Mouse (Mus musculus): ENCODE data around the gene Zfp383. TPM values are rescaled to one million over a fixed set of nuclear protein-coding genes. Genes with fewer than 3 reads are reported as not detected.

Zfp383 gene
- 1.1 and 1.2 TPM in 2 replicates for polyA plus RNA-seq (2021; fragmentation: Nextera tagmentation)
- long read RNA-seq, experiment 1, partial matches to known transcripts = 0 of 1 reads
- long read RNA-seq, experiment 1, other reads (novel, unspliced or antisense) = 0 of 1 reads
- long read RNA-seq, experiment 2, partial matches to known transcripts = 0 of 9 reads
- long read RNA-seq, experiment 2, other reads (novel, unspliced or antisense) = 3 of 9 reads

DNA sequence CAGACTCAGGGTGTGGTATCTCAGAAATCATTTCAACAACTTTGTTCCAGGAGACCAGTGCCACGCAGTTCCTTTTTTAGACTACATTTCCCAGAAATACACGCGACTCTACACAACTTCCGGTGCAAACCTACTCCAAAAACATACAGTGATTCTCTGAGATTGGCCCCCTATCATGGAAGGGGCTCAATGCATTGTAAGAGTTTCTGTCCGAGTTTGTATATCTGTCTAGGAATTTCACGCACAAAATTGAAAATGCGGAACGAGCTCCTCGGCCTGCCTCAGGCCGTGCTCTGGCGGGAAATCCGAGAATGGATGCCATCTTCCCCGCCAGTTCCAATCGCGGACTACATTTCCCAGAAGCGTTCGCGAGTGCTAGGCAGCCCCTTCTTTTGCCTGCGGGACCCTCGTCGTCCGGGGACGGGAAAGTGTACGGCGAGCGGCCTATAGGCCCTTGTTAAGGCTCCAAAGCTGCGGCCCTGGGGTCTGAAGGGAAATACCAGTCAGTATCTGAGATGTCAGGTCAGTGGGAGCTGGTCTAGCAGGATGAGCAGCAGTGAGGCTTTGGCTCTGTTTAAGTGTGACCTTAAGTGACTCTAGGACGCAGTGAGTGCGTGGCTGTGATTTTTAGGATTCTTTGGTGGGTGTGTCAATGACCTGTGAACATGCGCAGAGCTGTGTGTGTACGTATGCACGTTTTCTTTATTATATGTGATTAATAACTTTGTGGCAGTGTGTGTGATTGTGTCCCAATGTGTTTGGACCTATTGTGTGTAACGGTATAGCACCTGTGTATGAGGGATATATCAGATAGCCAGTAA, at the start of gene Zfp383:
Gene Zfp383 (plus strand): TSS at position 94 of the 821 bp plus-strand sequence.

DNA sequence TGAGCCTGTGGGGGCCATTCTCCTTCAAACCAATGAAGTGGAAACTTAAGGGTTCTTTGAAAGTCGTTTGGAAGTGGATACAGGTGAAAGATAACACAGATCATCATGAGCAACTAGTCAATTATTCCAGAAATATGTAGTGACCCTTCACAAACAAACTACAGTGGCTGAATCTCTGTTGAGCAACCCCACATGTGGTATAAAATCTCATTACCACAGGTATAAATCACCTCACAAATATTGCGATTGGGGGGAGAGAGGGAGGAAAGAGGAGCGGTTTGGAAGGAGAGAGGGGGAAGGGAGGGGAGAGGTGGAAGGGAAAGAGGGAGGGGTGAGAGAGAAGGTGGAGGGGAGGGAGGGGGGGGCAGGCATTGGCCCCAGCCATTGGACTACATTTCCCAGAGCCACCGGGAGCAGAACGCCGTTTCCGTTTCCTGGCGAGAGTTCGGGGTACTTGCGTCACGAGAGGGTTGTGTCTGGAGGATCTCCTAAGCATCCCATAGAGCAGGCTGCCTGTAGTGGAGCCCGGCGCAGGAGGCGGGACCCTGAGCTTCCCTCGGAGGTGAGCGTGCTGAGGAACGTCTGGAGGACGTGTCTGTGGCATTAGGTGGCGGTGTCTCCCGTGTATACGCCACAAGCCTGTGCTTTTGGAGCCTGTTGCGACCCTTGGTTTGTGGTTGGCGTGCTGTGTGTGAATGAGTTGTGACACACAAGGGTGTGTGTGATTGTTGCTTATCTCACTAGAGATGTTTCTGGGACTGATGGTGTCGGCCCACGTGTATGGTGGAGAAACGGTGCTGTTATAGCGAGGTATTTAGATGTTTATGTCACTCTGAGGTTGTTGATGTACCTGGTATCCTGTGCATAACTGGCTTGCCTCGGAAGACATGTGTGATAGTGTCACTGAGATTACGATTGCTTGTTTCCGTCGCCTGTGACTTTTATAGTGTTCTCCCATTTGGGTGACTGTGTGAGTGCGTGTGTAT, 48.2 kb upstream of the Zfp383 start, which contains the start of gene Zfp420:
Gene Zfp420 (plus strand): TSS at position 448 of the 986 bp plus-strand sequence.

DNA sequence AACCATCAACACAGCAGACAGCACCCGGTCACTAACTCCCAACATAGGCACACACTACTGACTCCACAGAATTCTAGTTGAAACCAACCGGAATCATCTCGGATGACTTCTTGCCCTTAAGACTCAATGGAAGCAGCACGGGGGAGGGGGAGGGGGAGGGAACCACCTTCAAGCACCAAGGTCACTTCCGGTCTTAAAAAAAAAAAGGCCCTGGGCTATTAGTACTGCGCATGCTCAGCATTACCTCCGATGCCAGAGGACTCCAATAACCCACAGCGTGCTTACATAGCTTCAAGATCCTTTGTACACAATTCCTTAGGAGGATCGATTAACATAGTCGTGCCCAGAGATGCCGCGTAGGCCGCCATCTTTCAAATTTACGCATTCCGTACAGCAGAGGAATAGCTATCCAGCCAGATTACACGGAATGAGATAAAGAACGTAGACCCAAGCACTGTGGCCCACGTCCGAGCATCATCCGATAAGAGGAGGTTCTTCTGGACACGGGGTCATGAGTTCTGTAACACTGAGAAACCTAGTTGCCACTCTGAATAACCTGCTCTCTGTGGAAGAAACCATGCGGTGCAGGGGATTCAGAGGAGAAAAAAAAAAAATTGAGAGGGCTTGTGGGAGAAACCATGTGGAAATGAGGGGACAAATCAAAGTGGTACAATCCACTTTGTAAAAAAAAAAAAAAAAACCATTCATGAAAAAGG, 1.9 kb upstream of the Zfp383 start, which contains the start of gene Zfp27:
Gene Zfp27 (minus strand): TSS at position 607 of the 716 bp plus-strand sequence.

DNA sequence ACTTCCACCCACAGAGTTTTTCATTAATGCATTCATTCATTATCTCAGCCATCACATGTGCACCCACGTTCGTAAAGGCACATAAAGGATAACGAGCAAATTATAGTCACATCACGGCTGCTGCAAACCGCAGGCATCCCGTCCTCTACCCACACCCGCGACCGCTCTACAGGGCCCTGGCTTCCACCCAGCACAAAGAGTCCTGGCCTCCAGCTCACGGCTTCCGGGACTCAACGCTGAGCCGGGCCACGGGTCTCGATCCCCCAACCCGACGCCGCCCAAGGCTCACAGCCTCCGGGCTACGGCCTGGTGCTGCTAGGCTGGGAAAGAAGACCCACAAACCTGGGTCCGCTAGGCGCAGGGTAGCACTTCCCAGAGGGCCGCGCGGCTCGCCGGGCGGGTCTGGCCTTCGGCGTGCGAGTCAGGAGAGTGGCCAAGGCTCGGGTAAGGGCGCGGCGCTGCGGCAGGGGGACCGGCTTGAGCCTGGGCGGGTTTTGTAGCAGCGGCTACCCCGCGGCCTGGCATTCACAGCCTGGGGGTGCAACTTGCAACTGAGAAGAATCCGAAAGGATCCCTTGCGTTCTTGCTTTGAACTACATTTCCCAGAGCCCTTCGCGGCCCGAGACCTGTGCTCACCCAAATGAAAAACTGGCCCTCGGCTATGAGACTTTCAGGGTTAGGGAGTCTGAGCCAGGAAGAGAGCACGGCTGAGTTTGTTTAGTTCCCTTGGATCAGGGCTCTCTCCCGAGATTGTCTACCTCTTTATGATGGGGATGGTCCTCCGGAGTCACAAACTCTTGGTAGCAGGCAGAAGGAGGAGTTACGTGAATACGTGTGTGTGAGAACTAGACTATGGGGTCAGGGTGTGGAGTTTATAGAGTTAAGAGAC, 45.7 kb downstream of the Zfp383 start, which contains the start of gene Zfp74:
Gene Zfp74 (minus strand): TSS at position 577 of the 889 bp plus-strand sequence.

Small RNAs within 50 kb of the gene (microRNA-seq; reads per million reads assigned to microRNA genes)
- 1.3 reads per million for gene Mir7668

Other genes starting within 250 kb of the Zfp383 start
- not detected in 2 replicates for gene Catsperg2, start 181.2 kb upstream of the Zfp383 start, polyA plus RNA-seq (2021; fragmentation: Nextera tagmentation)
- 4.7 and 6.1 TPM in 2 replicates for gene Zfp84, start 139.7 kb upstream of the Zfp383 start, polyA plus RNA-seq (2021; fragmentation: Nextera tagmentation)
- gene Zfp30, start 124.2 kb upstream of the Zfp383 start, polyA plus RNA-seq (2021; fragmentation: Nextera tagmentation) = 7.3 and 7.5 TPM in 2 replicates
- 3.3 and 5.3 TPM in 2 replicates for gene Zfp790, start 92.1 kb upstream of the Zfp383 start, polyA plus RNA-seq (2021; fragmentation: Nextera tagmentation)
- gene Zfp940, start 54.6 kb upstream of the Zfp383 start, polyA plus RNA-seq (2021; fragmentation: Nextera tagmentation) = 5.9 and 6.1 TPM in 2 replicates
- 6.0 and 7.3 TPM in 2 replicates for gene Zfp420, start 48.2 kb upstream of the Zfp383 start, polyA plus RNA-seq (2021; fragmentation: Nextera tagmentation)
- 8.4 and 9.5 TPM in 2 replicates for gene Zfp27, start 1.7 kb upstream of the Zfp383 start, polyA plus RNA-seq (2021; fragmentation: Nextera tagmentation)
- gene Zfp74, start 45.9 kb downstream of the Zfp383 start, polyA plus RNA-seq (2021; fragmentation: Nextera tagmentation) = 10.0 TPM in 2 replicates
- gene Zfp568, start 75.7 kb downstream of the Zfp383 start, polyA plus RNA-seq (2021; fragmentation: Nextera tagmentation) = 0.23 and 0.29 TPM in 2 replicates
- gene Zfp14, start 143.2 kb downstream of the Zfp383 start, polyA plus RNA-seq (2021; fragmentation: Nextera tagmentation) = 5.0 and 5.1 TPM in 2 replicates
- 2.5 and 2.7 TPM in 2 replicates for gene Zfp82, start 164.7 kb downstream of the Zfp383 start, polyA plus RNA-seq (2021; fragmentation: Nextera tagmentation)
- gene Gm26920, start 182.2 kb downstream of the Zfp383 start, polyA plus RNA-seq (2021; fragmentation: Nextera tagmentation) = 0.08 and 0.69 TPM in 2 replicates
- gene Zfp566, start 182.3 kb downstream of the Zfp383 start, polyA plus RNA-seq (2021; fragmentation: Nextera tagmentation) = 6.6 and 6.7 TPM in 2 replicates
- gene Zfp260, start 186.6 kb downstream of the Zfp383 start, polyA plus RNA-seq (2021; fragmentation: Nextera tagmentation) = 58.4 and 64.8 TPM in 2 replicates
- gene Zfp382, start 213.7 kb downstream of the Zfp383 start, polyA plus RNA-seq (2021; fragmentation: Nextera tagmentation) = 7.3 and 8.7 TPM in 2 replicates